Mouse (Mus musculus) lung, embryonic 14.5 days (tissue): ENCODE measurements at regions not wholly inside any gene's neighbourhood (a gene's known extent, or its start where the extent isn't known, plus 50 kb on each side); places are given as distances from the start of the nearest gene placed in this dataset.

Experiments
- ATAC-seq: fragments of 200-750 bp; cut with Nextera tagmentation; 2 replicates; pipeline ENCODE4 v1.8.0; 2017; ENCODE audit warnings: mild to moderate bottlenecking, moderate TSS enrichment, moderate library complexity; ENCODE audit not compliant: insufficient read depth
- DNase-seq: peaks from one replicate; pipeline ENCODE4 v3.0.0-alpha.2; 2015
- H3K27ac ChIP-seq: fragments of 300-500 bp; sonication (generic); 2 replicates; pipeline ENCODE4 v1.5.1; 2014; ENCODE audit warnings: low read depth, mild to moderate bottlenecking, moderate library complexity
- H3K27me3 ChIP-seq: fragments of 300-500 bp; sonication (generic); 2 replicates; pipeline ENCODE4 v1.6.1; 2014; ENCODE audit warnings: low read length, control low read depth; ENCODE audit not compliant: insufficient read depth
- H3K36me3 ChIP-seq: fragments of 300-500 bp; sonication (generic); 2 replicates; pipeline ENCODE4 v1.6.1; 2014; ENCODE audit warnings: control low read depth; ENCODE audit not compliant: insufficient read depth
- H3K4me1 ChIP-seq: fragments of 300-500 bp; sonication (generic); 2 replicates; pipeline ENCODE4 v1.6.1; 2014; ENCODE audit warnings: antibody characterized with exemption, control low read depth; ENCODE audit not compliant: insufficient read depth
- H3K4me2 ChIP-seq: fragments of 300-500 bp; sonication (generic); 2 replicates; pipeline ENCODE4 v1.6.1; 2014; ENCODE audit warnings: mild to moderate bottlenecking
- H3K4me3 ChIP-seq: fragments of 300-500 bp; sonication (generic); 2 replicates; pipeline ENCODE4 v1.5.1; 2014; ENCODE audit warnings: low read depth, low read length
- H3K9ac ChIP-seq: fragments of 300-500 bp; sonication (generic); 2 replicates; pipeline ENCODE4 v1.6.1; 2014
- H3K9me3 ChIP-seq: fragments of 300-500 bp; sonication (generic); 2 replicates; pipeline ENCODE4 v1.6.1; 2016; ENCODE audit warnings: low read depth, low read length, control low read depth
- CTCF ChIP-seq: IDR thresholded peaks from 2 replicates; pipeline ENCODE4 v1.5.1; 2016; ENCODE audit warnings: antibody characterized with exemption, low read depth
- WGBS: fragments of 180-500 bp; shearing (Covaris S2); extraction: QIAGEN DNeasy Blood & Tissue Kit; methylation state at CpG from one replicate; pipeline ENCODE4 v1.1.7; 2014; 5-methylcytosine and 5-hydroxymethylcytosine counted together

GRCm38 (mm10) chr12:71477691-71478090 lies 168.0 kb downstream of the Dact1 start:
- H3K4me2 ChIP-seq: no peak overlapping the region
- WGBS: 13% methylated on average over 5 of the region's 5 CpGs
- no peak for DNase-seq
- no peaks in the 10 kb centered on the region for H3K9me3 ChIP-seq
- no peak overlapping the region for H3K9ac ChIP-seq
- TF ChIP-seq CTCF: no peak
- no peak overlapping the region for H3K27ac ChIP-seq
- H3K27me3 ChIP-seq: no peaks in the 10 kb centered on the region
- H3K4me3 ChIP-seq: no peak overlapping the region
- H3K4me1 ChIP-seq: peaks cover 26% of the 10 kb centered on the region; the same call in 1 of the 2 replicates
- ATAC-seq: no peak
- no peaks in the 10 kb centered on the region for H3K36me3 ChIP-seq

GRCm38 (mm10) chr12:71481371-71481770 lies 171.7 kb downstream of the Dact1 start:
- Histone ChIP-seq H3K9ac (no peak overlapping the region), H3K9me3 (no peaks in the 10 kb centered on the region), H3K4me3 (no peak overlapping the region), H3K4me1 (peaks cover 24% of the 10 kb centered on the region; the same call in 1 of the 2 replicates), H3K27me3 (no peaks in the 10 kb centered on the region), H3K4me2 (no peak overlapping the region), H3K27ac (peak overlapping the region; percentile 19; the same call in 1 of the 2 replicates), H3K36me3 (no peaks in the 10 kb centered on the region)
- no peak for TF ChIP-seq CTCF
- DNase-seq (peak; percentile 67), ATAC-seq (no peak)
- WGBS: 25% methylated on average over 6 of the region's 6 CpGs

- H3K4me2 ChIP-seq: no peak overlapping the region
- no peak overlapping the region for H3K4me3 ChIP-seq
- H3K36me3 ChIP-seq: no peaks in the 10 kb centered on the region
- H3K9me3 ChIP-seq: no peaks in the 10 kb centered on the region
- H3K4me1 ChIP-seq: peaks cover 24% of the 10 kb centered on the region; the same call in 1 of the 2 replicates
- 43% methylated on average over 9 of the region's 9 CpGs for WGBS
- TF ChIP-seq CTCF: no peak
- H3K27me3 ChIP-seq: no peaks in the 10 kb centered on the region
- peak; percentile 45 for ATAC-seq
- peak; percentile 54 for DNase-seq
- no peak overlapping the region for H3K9ac ChIP-seq
- H3K27ac ChIP-seq: peak overlapping the region; percentile 55
Observed at GRCm38 (mm10) chr12:71481899-71482593, 172.4 kb downstream of the Dact1 start.

GRCm38 (mm10) chr12:71482619-71483018 lies 172.9 kb downstream of the Dact1 start:
- Histone ChIP-seq H3K27ac (peak overlapping the region; percentile 55; the same call in 1 of the 2 replicates), H3K4me2 (no peak overlapping the region), H3K9me3 (no peaks in the 10 kb centered on the region), H3K36me3 (no peaks in the 10 kb centered on the region), H3K4me3 (no peak overlapping the region), H3K9ac (no peak overlapping the region), H3K4me1 (peaks cover 25% of the 10 kb centered on the region; the same call in 1 of the 2 replicates), H3K27me3 (no peaks in the 10 kb centered on the region)
- ATAC-seq (peak; percentile 57; the same call in 1 of the 2 replicates), DNase-seq (no peak)
- no peak for TF ChIP-seq CTCF
- 9% methylated on average over 2 of the region's 2 CpGs for WGBS

DNA sequence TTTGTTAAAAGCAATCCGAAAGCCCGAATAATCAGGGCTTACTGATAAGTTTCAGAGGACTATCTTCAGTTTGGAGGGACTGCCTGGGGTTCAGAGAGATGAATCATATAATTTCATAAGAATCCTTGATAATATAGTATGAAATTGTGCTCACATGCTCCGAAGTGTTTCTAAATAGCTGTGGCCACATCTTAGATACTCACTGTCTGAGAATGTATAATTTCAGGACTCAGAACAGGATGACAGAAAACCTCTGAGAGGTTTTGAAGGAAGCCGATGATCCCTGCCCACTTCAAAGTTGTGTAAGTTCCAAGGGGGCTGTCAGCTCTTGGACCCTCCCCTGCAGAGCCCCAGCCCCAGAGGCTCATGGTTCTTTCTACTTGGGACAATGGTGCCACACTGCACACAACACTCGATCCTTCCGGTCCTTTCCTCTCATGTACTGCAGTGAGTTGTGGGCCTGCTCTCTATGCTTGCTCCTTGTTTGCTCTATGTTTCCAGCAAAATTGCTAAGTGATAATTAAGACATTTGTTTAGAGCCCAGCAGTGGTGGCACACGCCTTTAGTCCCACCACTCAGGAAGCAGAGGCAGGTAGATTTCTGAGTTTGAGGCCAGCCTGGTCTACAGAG lies 174.0 kb downstream of the Dact1 start:
- Histone ChIP-seq H3K27me3 (no peaks in the 10 kb centered on the region), H3K9ac (no peak overlapping the region), H3K27ac (no peak overlapping the region), H3K4me2 (no peak overlapping the region), H3K36me3 (no peaks in the 10 kb centered on the region), H3K4me3 (no peak overlapping the region), H3K9me3 (no peaks in the 10 kb centered on the region), H3K4me1 (peaks cover 28% of the 10 kb centered on the region; the same call in 1 of the 2 replicates)
- TF ChIP-seq CTCF: no peak
- no peak for ATAC-seq
- 76% methylated on average over 7 of the region's 7 CpGs for WGBS
- no peak for DNase-seq

DNA sequence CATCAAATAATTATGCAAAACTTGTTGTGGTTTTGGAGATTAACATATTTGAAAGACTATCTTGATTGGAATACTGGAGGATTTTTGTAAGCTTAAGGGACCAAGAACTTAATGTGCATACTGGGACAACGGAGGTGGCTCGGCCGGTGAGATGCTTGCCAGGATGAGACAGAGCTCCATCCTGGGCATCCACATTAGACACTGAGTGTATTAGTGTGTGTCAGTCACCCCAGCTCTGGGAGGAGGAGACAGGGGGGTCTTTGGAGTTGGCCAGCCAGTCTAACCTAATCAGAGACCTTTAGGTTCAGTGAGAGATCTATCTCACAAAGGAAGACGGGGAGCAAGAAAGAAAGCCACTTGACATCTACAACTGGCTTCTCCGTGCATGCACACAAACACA lies 174.6 kb downstream of the Dact1 start:
- WGBS: 95% methylated on average over 5 of the region's 5 CpGs
- peaks cover 32% of the 10 kb centered on the region for H3K4me1 ChIP-seq

DNA sequence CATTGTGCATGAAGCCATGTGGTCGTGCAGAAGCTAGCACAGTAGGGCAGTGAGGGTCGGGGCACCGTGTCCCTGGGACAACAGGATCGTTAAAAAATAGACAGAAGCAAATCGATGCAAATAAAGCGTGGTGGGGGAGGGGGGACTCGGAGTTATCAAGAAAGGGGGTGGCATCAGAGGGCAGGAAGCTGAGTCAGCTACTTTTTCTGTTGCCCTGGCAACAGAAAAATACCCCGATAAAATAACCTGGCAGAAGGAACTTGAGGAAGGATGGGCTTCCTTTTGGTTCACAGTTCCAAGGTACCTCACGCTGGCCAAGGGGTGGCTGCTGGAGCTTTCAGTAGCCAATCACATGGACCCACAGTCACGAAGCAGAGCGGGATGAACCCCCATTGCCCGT lies 176.4 kb downstream of the Dact1 start:
- Histone ChIP-seq H3K9me3 (no peaks in the 10 kb centered on the region), H3K4me2 (no peak overlapping the region), H3K27ac (no peak overlapping the region), H3K4me3 (no peak overlapping the region), H3K36me3 (no peaks in the 10 kb centered on the region), H3K9ac (no peak overlapping the region), H3K4me1 (peaks cover 31% of the 10 kb centered on the region), H3K27me3 (no peaks in the 10 kb centered on the region)
- WGBS: 89% methylated on average over 12 of the region's 12 CpGs
- DNase-seq (no peak), ATAC-seq (no peak)
- no peak for TF ChIP-seq CTCF

More for the DNA sequence above, 174.6 kb downstream of the Dact1 start:
- Histone ChIP-seq H3K4me2 (no peak overlapping the region), H3K27me3 (no peaks in the 10 kb centered on the region), H3K9ac (no peak overlapping the region), H3K27ac (no peak overlapping the region), H3K4me3 (no peak overlapping the region), H3K36me3 (no peaks in the 10 kb centered on the region), H3K9me3 (no peaks in the 10 kb centered on the region)
- ATAC-seq (no peak), DNase-seq (no peak)
- TF ChIP-seq CTCF: no peak
